In the genomic region with DNA sequence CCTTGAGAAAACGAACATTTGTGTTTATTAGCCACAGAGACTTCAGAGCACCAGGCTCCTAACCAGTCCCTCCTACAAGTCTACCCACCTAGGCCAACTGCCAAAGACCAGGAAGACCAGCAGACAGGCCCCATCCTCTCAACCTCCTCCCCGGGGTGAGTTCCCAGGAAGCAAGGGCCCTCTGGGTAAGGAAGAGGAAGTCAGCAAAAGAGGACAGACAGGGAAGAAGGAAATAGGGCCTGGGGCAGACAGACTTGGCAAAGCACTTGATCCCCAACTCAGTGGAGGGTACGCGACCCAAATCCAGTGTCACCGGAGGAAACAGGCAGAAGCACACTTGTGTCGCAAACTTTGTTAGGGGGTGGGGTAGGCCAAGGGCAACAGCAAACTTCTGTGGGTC, we compare ENCODE assay signal across 14 mouse cellular contexts. TPM values are rescaled to one million over a fixed set of nuclear protein-coding genes. Genes with fewer than 3 reads are reported as not detected.
DNase-seq lines count a peak whose midpoint lies in the region; ATAC-seq lines count a peak whose summit lies in the region.
"Had no signal": no experiment of that assay in that cellular context is flagged by ENCODE, and none has a peak within 500 bp of the region (broad histone marks: within the 10 kb centered on the region; RNA-seq: fewer than 3 reads in every experiment).

No protein-coding gene starts in this region.

- peak overlapping the region; percentile 37; the same call in 1 of the 2 replicates for H3K9ac ChIP-seq in forebrain, embryonic 13.5 days
- peak overlapping the region; percentile 86 for H3K9ac ChIP-seq in neural tube, embryonic 13.5 days
- H3K9ac ChIP-seq: limb, embryonic 15.5 days; lung, embryonic 15.5 days had no signal

- H3K9me3 ChIP-seq in forebrain, embryonic 13.5 days (replicated peaks): no peaks in the 10 kb centered on the region
- no peaks in the 10 kb centered on the region for H3K9me3 ChIP-seq in neural tube, embryonic 13.5 days
- H3K9me3 ChIP-seq: limb, embryonic 15.5 days; lung, embryonic 15.5 days had no signal

- H3K36me3 ChIP-seq in forebrain, embryonic 13.5 days (ENCODE audit: poor library complexity, severe bottlenecking): peaks cover 27% of the 10 kb centered on the region
- H3K36me3 ChIP-seq in neural tube, embryonic 13.5 days: 0 out of 2 replicates have a peak, but pooled peaks cover 11% of the 10 kb centered on the region

- WGBS in forebrain, embryonic 13.5 days: 96% methylated on average over 6 of the region's 6 CpGs
- WGBS in neural tube, embryonic 13.5 days: 88% methylated on average over 6 of the region's 6 CpGs

- peak; percentile 29 for DNase-seq in heart, adult 8-10 months (ENCODE audit: low spot score)
- DNase-seq in heart, adult 9 months (ENCODE audit: low spot score in 2 of 2): no peak
- DNase-seq in induced T-regulatory cell, adult 2 months (ENCODE audit: low read depth): peak; percentile 23
- DNase-seq in ovary, adult 18-20 months (ENCODE audit: low spot score): no peak
- no peak for DNase-seq in layer of hippocampus, postnatal 25 days (ENCODE audit: extremely low spot score in 1 of 2, low spot score in 1 of 2)
- DNase-seq in cerebellum, adult 18-20 months: no peak
- DNase-seq: cerebellum, postnatal 36 days; thymus, postnatal 14 days had no signal

- ATAC-seq in forebrain, embryonic 13.5 days: no peak
- ATAC-seq in neural tube, embryonic 13.5 days (ENCODE audit: low read depth): no peak
- ATAC-seq: intestine, postnatal 0 days had no signal

- peaks cover 88% of the 10 kb centered on the region for H3K4me1 ChIP-seq in forebrain, embryonic 13.5 days
- H3K4me1 ChIP-seq in neural tube, embryonic 13.5 days (replicated peaks): peaks cover 88% of the 10 kb centered on the region

- peak overlapping the region; percentile 51; the same call in 1 of the 2 replicates for H3K27ac ChIP-seq in forebrain, embryonic 13.5 days
- no peak overlapping the region for H3K27ac ChIP-seq in neural tube, embryonic 13.5 days (replicated peaks)
- H3K27ac ChIP-seq: limb, embryonic 15.5 days; lung, embryonic 15.5 days had no signal

- 0 out of 2 replicates have a peak, but pooled peaks cover 6% of the 10 kb centered on the region for H3K27me3 ChIP-seq in forebrain, embryonic 13.5 days
- H3K27me3 ChIP-seq in neural tube, embryonic 13.5 days: 0 out of 2 replicates have a peak, but pooled peaks cover 3% of the 10 kb centered on the region
- H3K27me3 ChIP-seq: lung, embryonic 15.5 days had no signal

- peak overlapping the region; percentile 48 for H3K4me3 ChIP-seq in forebrain, embryonic 13.5 days
- peak overlapping the region; percentile 48 for H3K4me3 ChIP-seq in neural tube, embryonic 13.5 days
- H3K4me3 ChIP-seq: limb, embryonic 15.5 days; lung, embryonic 15.5 days had no signal

- H3K4me2 ChIP-seq in forebrain, embryonic 13.5 days: peak overlapping the region; percentile 81
- peak overlapping the region; percentile 77 for H3K4me2 ChIP-seq in neural tube, embryonic 13.5 days
- H3K4me2 ChIP-seq: limb, embryonic 15.5 days; lung, embryonic 15.5 days had no signal

RNA-seq across cellular contexts. Expression of a gene that starts 10.6 kb away (rescaled TPM):
- total RNA-seq in heart, adult 8-10 months (2022): 1 to 10 TPM; 2.8 to 5.0 (median 4.3) TPM
- 88.9 and 99.0 TPM in 2 replicates for polyA plus RNA-seq in forebrain, embryonic 13.5 days (2015; fragmentation: Nextera tagmentation; extraction: Ambion mirVana)
- polyA plus RNA-seq in neural tube, embryonic 13.5 days (2015; fragmentation: Nextera tagmentation; extraction: Ambion mirVana): 48.1 and 52.1 TPM in 2 replicates
- 1 to 10 TPM; 7.7 to 8.5 TPM for total RNA-seq in layer of hippocampus, postnatal 25 days (2021)

RNA-seq across cellular contexts. Expression of a gene that starts 26.9 kb away (rescaled TPM):
- total RNA-seq in heart, adult 8-10 months (2022): 1 to 10 TPM; 1.2 to 4.2 (median 2.3) TPM
- 0.71 and 0.87 TPM in 2 replicates for polyA plus RNA-seq in forebrain, embryonic 13.5 days (2015; fragmentation: Nextera tagmentation; extraction: Ambion mirVana)
- polyA plus RNA-seq in neural tube, embryonic 13.5 days (2015; fragmentation: Nextera tagmentation; extraction: Ambion mirVana): 0.99 and 1.1 TPM in 2 replicates
- total RNA-seq in layer of hippocampus, postnatal 25 days (2021): 1 to 10 TPM; 2.6 TPM

RNA-seq across cellular contexts. Expression of a gene that starts 58.4 kb away (rescaled TPM):
- total RNA-seq in heart, adult 8-10 months (2022): under 1 TPM in 3 of 4 experiments, not detected in 1; 0.14 to 0.22 (median 0.16) TPM
- not detected in 2 replicates for polyA plus RNA-seq in forebrain, embryonic 13.5 days (2015; fragmentation: Nextera tagmentation; extraction: Ambion mirVana)
- polyA plus RNA-seq in neural tube, embryonic 13.5 days (2015; fragmentation: Nextera tagmentation; extraction: Ambion mirVana): 0.63 and 0.81 TPM in 2 replicates
- under 1 TPM; 0.30 to 0.96 TPM for total RNA-seq in layer of hippocampus, postnatal 25 days (2021)
- total RNA-seq: megakaryocyte-erythroid progenitor cell, adult 5-6 weeks had no signal

Comparison
In these comparisons a context has a peak if more than half of its experiments do, and no peak if none do; other contexts are left out.
1. DNase-seq: peak in heart, adult 8-10 months (single experiment) and induced T-regulatory cell, adult 2 months (single experiment); none in heart, adult 9 months (0 of 2), ovary, adult 18-20 months (single experiment), layer of hippocampus, postnatal 25 days (0 of 2) and cerebellum, adult 18-20 months (0 of 2).